Mouse (Mus musculus): ENCODE results near the gene Zfp148. TPM values are rescaled to one million over a fixed set of nuclear protein-coding genes. Genes with fewer than 3 reads are reported as not detected.
"Not testable (repeated sequence)": the region's sequence is repeated elsewhere in the genome, so short reads cannot be mapped to it uniquely, and the experiment has no call there.

The Zfp148 gene
- polyA plus RNA-seq, 1 experiment = 30.6 TPM

GRCm38 (mm10) chr16:33372611-33373010 is 8.0 kb upstream of the Zfp148 start:
- H3K27ac ChIP-seq (ENCODE audit: control insufficient read depth, insufficient read depth, low read depth, low read length, poor library complexity) = no peak overlapping the region
- no peaks in the 10 kb centered on the region; the same call in 1 of the 2 replicates for H3K4me1 ChIP-seq (ENCODE audit: control insufficient read depth, insufficient read depth, low read length)
- WGBS = 35% methylated on average over 5 of the region's 5 CpGs
- no peak overlapping the region for H3K4me3 ChIP-seq (replicated peaks; ENCODE audit: control insufficient read depth, low read depth, low read length)
- TF ChIP-seq CTCF (IDR thresholded peaks at IDR 0.05; ENCODE audit: control insufficient read depth, insufficient read depth, low read length) = no peak
- TF ChIP-seq POLR2A (IDR thresholded peaks at IDR 0.05; ENCODE audit: borderline replicate concordance, control insufficient read depth, low read depth, low read length) = no peak

GRCm38 (mm10) chr16:33373326-33373725 is 7.3 kb upstream of the Zfp148 start:
- Histone ChIP-seq H3K4me1 (ENCODE audit: control insufficient read depth, insufficient read depth, low read length) (no peaks in the 10 kb centered on the region; the same call in 1 of the 2 replicates), H3K27ac (ENCODE audit: control insufficient read depth, insufficient read depth, low read depth, low read length, poor library complexity) (no peak overlapping the region), H3K4me3 (replicated peaks; ENCODE audit: control insufficient read depth, low read depth, low read length) (no peak overlapping the region)
- TF ChIP-seq POLR2A (IDR thresholded peaks at IDR 0.05; ENCODE audit: borderline replicate concordance, control insufficient read depth, low read depth, low read length) (no peak), CTCF (IDR thresholded peaks at IDR 0.05; ENCODE audit: control insufficient read depth, insufficient read depth, low read length) (no peak)
- 90% methylated on average over 2 of the region's 2 CpGs for WGBS

GRCm38 (mm10) chr16:33376266-33376665 is 4.4 kb upstream of the Zfp148 start:
- TF ChIP-seq CTCF (IDR thresholded peaks at IDR 0.05; ENCODE audit: control insufficient read depth, insufficient read depth, low read length) (no peak), POLR2A (IDR thresholded peaks at IDR 0.05; ENCODE audit: borderline replicate concordance, control insufficient read depth, low read depth, low read length) (no peak)
- Histone ChIP-seq H3K4me3 (replicated peaks; ENCODE audit: control insufficient read depth, low read depth, low read length) (no peak overlapping the region), H3K27ac (ENCODE audit: control insufficient read depth, insufficient read depth, low read depth, low read length, poor library complexity) (no peak overlapping the region), H3K4me1 (ENCODE audit: control insufficient read depth, insufficient read depth, low read length) (no peaks in the 10 kb centered on the region; the same call in 1 of the 2 replicates)
- 71% methylated on average over 5 of the region's 5 CpGs for WGBS

- no peak overlapping the region for H3K27ac ChIP-seq (ENCODE audit: control insufficient read depth, insufficient read depth, low read depth, low read length, poor library complexity)
- TF ChIP-seq POLR2A (IDR thresholded peaks at IDR 0.05; ENCODE audit: borderline replicate concordance, control insufficient read depth, low read depth, low read length) = no peak
- 68% methylated on average over 6 of the region's 6 CpGs for WGBS
- H3K4me1 ChIP-seq (ENCODE audit: control insufficient read depth, insufficient read depth, low read length) = no peaks in the 10 kb centered on the region; the same call in 1 of the 2 replicates
- H3K4me3 ChIP-seq (replicated peaks; ENCODE audit: control insufficient read depth, low read depth, low read length) = no peak overlapping the region
These were observed 1.3 kb upstream of the Zfp148 start for GRCm38 (mm10) chr16:33379219-33379943.

GRCm38 (mm10) chr16:33380882-33381613 is 412 bp downstream of the Zfp148 start:
- H3K4me1 ChIP-seq (ENCODE audit: control insufficient read depth, insufficient read depth, low read length) = no peaks in the 10 kb centered on the region; the same call in 1 of the 2 replicates
- peak overlapping the region; percentile 82 for H3K27ac ChIP-seq (ENCODE audit: control insufficient read depth, insufficient read depth, low read depth, low read length, poor library complexity)
- TF ChIP-seq POLR2A (IDR thresholded peaks at IDR 0.05; ENCODE audit: borderline replicate concordance, control insufficient read depth, low read depth, low read length) = no peak
- TF ChIP-seq CTCF (IDR thresholded peaks at IDR 0.05; ENCODE audit: control insufficient read depth, insufficient read depth, low read length) = no peak
- H3K4me3 ChIP-seq (replicated peaks; ENCODE audit: control insufficient read depth, low read depth, low read length) = peak overlapping the region; percentile 84
- WGBS = 1% methylated on average over 62 of the region's 80 CpGs

- peak overlapping the region; percentile 84 for H3K4me3 ChIP-seq (replicated peaks; ENCODE audit: control insufficient read depth, low read depth, low read length)
- no peak for TF ChIP-seq CTCF (IDR thresholded peaks at IDR 0.05; ENCODE audit: control insufficient read depth, insufficient read depth, low read length)
- TF ChIP-seq POLR2A (IDR thresholded peaks at IDR 0.05; ENCODE audit: borderline replicate concordance, control insufficient read depth, low read depth, low read length) = no peak
- H3K4me1 ChIP-seq (ENCODE audit: control insufficient read depth, insufficient read depth, low read length) = no peaks in the 10 kb centered on the region; the same call in 1 of the 2 replicates
- 2% methylated on average over 18 of the region's 18 CpGs for WGBS
- H3K27ac ChIP-seq (ENCODE audit: control insufficient read depth, insufficient read depth, low read depth, low read length, poor library complexity) = no peak overlapping the region
These were observed 1.1 kb downstream of the Zfp148 start for GRCm38 (mm10) chr16:33381614-33382245.

GRCm38 (mm10) chr16:33382341-33382740 is 1.7 kb downstream of the Zfp148 start:
- Histone ChIP-seq H3K4me3 (replicated peaks; ENCODE audit: control insufficient read depth, low read depth, low read length) (peak overlapping the region; percentile 45), H3K4me1 (ENCODE audit: control insufficient read depth, insufficient read depth, low read length) (no peaks in the 10 kb centered on the region; the same call in 1 of the 2 replicates), H3K27ac (ENCODE audit: control insufficient read depth, insufficient read depth, low read depth, low read length, poor library complexity) (no peak overlapping the region)
- WGBS = 8% methylated on average over 4 of the region's 4 CpGs
- no peak for TF ChIP-seq CTCF (IDR thresholded peaks at IDR 0.05; ENCODE audit: control insufficient read depth, insufficient read depth, low read length)
- no peak for TF ChIP-seq POLR2A (IDR thresholded peaks at IDR 0.05; ENCODE audit: borderline replicate concordance, control insufficient read depth, low read depth, low read length)

- no peak for TF ChIP-seq POLR2A (IDR thresholded peaks at IDR 0.05; ENCODE audit: borderline replicate concordance, control insufficient read depth, low read depth, low read length)
- no peak for TF ChIP-seq CTCF (IDR thresholded peaks at IDR 0.05; ENCODE audit: control insufficient read depth, insufficient read depth, low read length)
- 91% methylated on average over 3 of the region's 3 CpGs for WGBS
- Histone ChIP-seq H3K4me1 (ENCODE audit: control insufficient read depth, insufficient read depth, low read length) (no peaks in the 10 kb centered on the region; the same call in 1 of the 2 replicates), H3K27ac (ENCODE audit: control insufficient read depth, insufficient read depth, low read depth, low read length, poor library complexity) (no peak overlapping the region), H3K4me3 (replicated peaks; ENCODE audit: control insufficient read depth, low read depth, low read length) (peak overlapping the region; percentile 5)
These were observed 2.9 kb downstream of the Zfp148 start for GRCm38 (mm10) chr16:33383584-33383983.

- not testable (repeated sequence) for H3K27ac ChIP-seq (ENCODE audit: control insufficient read depth, insufficient read depth, low read depth, low read length, poor library complexity); H3K4me3 ChIP-seq (replicated peaks; ENCODE audit: control insufficient read depth, low read depth, low read length); H3K4me1 ChIP-seq (ENCODE audit: control insufficient read depth, insufficient read depth, low read length)
- WGBS = 80% methylated on average over 2 of the region's 2 CpGs
These were observed 3.4 kb downstream of the Zfp148 start for GRCm38 (mm10) chr16:33384057-33384456.
